Comparison of ENCODE assay signal across 10 mouse cellular contexts in genomic region chr15:97590732-97591292, GRCm38 (mm10).
DNase-seq lines count a peak whose midpoint lies in the region; ATAC-seq and TF ChIP-seq lines count a peak whose summit lies in the region.
"Had no signal": no experiment of that assay in that cellular context is flagged by ENCODE, and none has a peak within 500 bp of the region (broad histone marks: within the 10 kb centered on the region; RNA-seq: fewer than 3 reads in every experiment).

No protein-coding gene starts in this region.

- H3K79me2 ChIP-seq in MEL (ENCODE audit: control insufficient read depth, insufficient read depth, low read length, poor library complexity): no peaks in the 10 kb centered on the region

- TF ChIP-seq CTCF in intestine, postnatal 0 days (IDR thresholded peaks at IDR 0.05; ENCODE audit: low read depth): no peak
- no peak for TF ChIP-seq CTCF in MEL (IDR thresholded peaks at IDR 0.05 in 2 of 3, conservative IDR thresholded peaks at IDR 0.05 in 1 of 3; ENCODE audit: control insufficient read depth in 1 of 3, insufficient read depth in 1 of 3, low read depth in 2 of 3, low read length in 3 of 3, poor library complexity in 1 of 3, severe bottlenecking in 1 of 3)

- H3K9me3 ChIP-seq in intestine, embryonic 14.5 days (ENCODE audit: control insufficient read depth, low read length): no peaks in the 10 kb centered on the region
- no peaks in the 10 kb centered on the region for H3K9me3 ChIP-seq in intestine, postnatal 0 days (ENCODE audit: control insufficient read depth)
- no peaks in the 10 kb centered on the region for H3K9me3 ChIP-seq in MEL (replicated peaks; ENCODE audit: insufficient read depth, low read length)
- H3K9me3 ChIP-seq in limb, embryonic 12.5 days: no peaks in the 10 kb centered on the region
- H3K9me3 ChIP-seq in forebrain, embryonic 10.5 days: no peaks in the 10 kb centered on the region

- H3K4me1 ChIP-seq in intestine, embryonic 14.5 days (replicated peaks; ENCODE audit: control insufficient read depth, insufficient read depth, low read length): no peaks in the 10 kb centered on the region
- no peaks in the 10 kb centered on the region for H3K4me1 ChIP-seq in intestine, postnatal 0 days (replicated peaks; ENCODE audit: control insufficient read depth, insufficient read depth, low read length)
- H3K4me1 ChIP-seq in MEL (ENCODE audit: control insufficient read depth in 1 of 2, insufficient read depth in 2 of 2, low read length in 2 of 2): peaks cover 23 to 31% of the 10 kb centered on the region in 2 experiments
- peaks cover 16% of the 10 kb centered on the region for H3K4me1 ChIP-seq in limb, embryonic 12.5 days (replicated peaks)
- H3K4me1 ChIP-seq in forebrain, embryonic 10.5 days: peaks cover 12% of the 10 kb centered on the region

- H3K4me2 ChIP-seq in intestine, embryonic 14.5 days (ENCODE audit: low read length): no peak overlapping the region
- H3K4me2 ChIP-seq in intestine, postnatal 0 days (replicated peaks; ENCODE audit: low read depth): no peak overlapping the region
- H3K4me2 ChIP-seq in limb, embryonic 12.5 days: no peak overlapping the region

- H3K27ac ChIP-seq in intestine, embryonic 14.5 days (ENCODE audit: low read depth): 0 out of 2 replicates have a peak overlapping the region, but pooled peaks have one; percentile 27
- no peak overlapping the region for H3K27ac ChIP-seq in intestine, postnatal 0 days (ENCODE audit: low read depth, low read length)
- peak overlapping the region; percentile 86 for H3K27ac ChIP-seq in MEL (ENCODE audit: control insufficient read depth, low read depth, low read length)
- H3K27ac ChIP-seq in limb, embryonic 12.5 days: peak overlapping the region; percentile 53; the same call in 1 of the 2 replicates
- H3K27ac ChIP-seq in forebrain, embryonic 10.5 days: no peak overlapping the region
- H3K27ac ChIP-seq: macrophage had no signal

- H3K36me3 ChIP-seq in intestine, embryonic 14.5 days (ENCODE audit: control insufficient read depth, insufficient read depth, low read length): no peaks in the 10 kb centered on the region
- H3K36me3 ChIP-seq in intestine, postnatal 0 days (ENCODE audit: control insufficient read depth, insufficient read depth): no peaks in the 10 kb centered on the region
- peaks cover 0 to 26% of the 10 kb centered on the region in 2 experiments; a peak in 2 of 4 replicates for H3K36me3 ChIP-seq in MEL (ENCODE audit: control insufficient read depth in 1 of 2, insufficient read depth in 2 of 2, low read length in 2 of 2)
- no peaks in the 10 kb centered on the region for H3K36me3 ChIP-seq in limb, embryonic 12.5 days
- no peaks in the 10 kb centered on the region for H3K36me3 ChIP-seq in forebrain, embryonic 10.5 days (replicated peaks)

- H3K9ac ChIP-seq in intestine, embryonic 14.5 days (ENCODE audit: low read length): no peak overlapping the region
- H3K9ac ChIP-seq in intestine, postnatal 0 days (ENCODE audit: low read depth, low read length): no peak overlapping the region
- peak overlapping the region; percentile 9; the same call in 1 of the 2 replicates for H3K9ac ChIP-seq in MEL (ENCODE audit: control insufficient read depth, low read depth, low read length, poor library complexity, severe bottlenecking)
- H3K9ac ChIP-seq in limb, embryonic 12.5 days (replicated peaks): no peak overlapping the region

- no peak for TF ChIP-seq POLR2A in MEL (IDR thresholded peaks at IDR 0.05; ENCODE audit: control insufficient read depth in 1 of 2, insufficient read depth in 1 of 2, low read depth in 1 of 2, low read length in 2 of 2, poor library complexity in 1 of 2)

- TF ChIP-seq RAD21 in MEL (IDR thresholded peaks at IDR 0.05; ENCODE audit: low read depth, low read length): no peak

- WGBS in intestine, embryonic 14.5 days: 56% methylated on average over 7 of the region's 7 CpGs
- WGBS in intestine, postnatal 0 days: 56% methylated on average over 7 of the region's 7 CpGs
- 59% methylated on average over 7 of the region's 7 CpGs for WGBS in limb, embryonic 12.5 days
- 78% methylated on average over 7 of the region's 7 CpGs for WGBS in forebrain, embryonic 10.5 days

- ATAC-seq in intestine, embryonic 14.5 days (replicated peaks; ENCODE audit: low FRiP score, low TSS enrichment, low read depth): no peak
- ATAC-seq in intestine, postnatal 0 days: no peak
- ATAC-seq in limb, embryonic 12.5 days (ENCODE audit: insufficient number of reproducible peaks, insufficient read depth, low FRiP score, low TSS enrichment, low read depth): no peak

- H3K27me3 ChIP-seq in intestine, embryonic 14.5 days (replicated peaks; ENCODE audit: control insufficient read depth, insufficient read depth, low read length): no peaks in the 10 kb centered on the region
- H3K27me3 ChIP-seq in intestine, postnatal 0 days (replicated peaks; ENCODE audit: control insufficient read depth, insufficient read depth, low read length): no peaks in the 10 kb centered on the region
- H3K27me3 ChIP-seq in MEL (ENCODE audit: control insufficient read depth in 1 of 2, insufficient read depth in 2 of 2, low read length in 2 of 2): no peaks in the 10 kb centered on the region
- H3K27me3 ChIP-seq in limb, embryonic 12.5 days: no peaks in the 10 kb centered on the region
- H3K27me3 ChIP-seq in forebrain, embryonic 10.5 days (ENCODE audit: poor library complexity, severe bottlenecking): no peaks in the 10 kb centered on the region

- TF ChIP-seq EP300 in MEL (IDR thresholded peaks at IDR 0.05; ENCODE audit: low read depth in 1 of 2, low read length in 2 of 2): peak; percentile 99

- no peak for DNase-seq in intestine, embryonic 14.5 days (ENCODE audit: low spot score)
- peak; percentile 92 for DNase-seq in MEL (ENCODE audit: low read depth, low spot score)
- DNase-seq in lung, postnatal 36 days: peak; percentile 50
- DNase-seq in urinary bladder, adult 2 months (ENCODE audit: low spot score): no peak
- DNase-seq in forebrain, embryonic 10.5 days (ENCODE audit: extremely low spot score, low spot score): no peak
- DNase-seq in right cerebral cortex, adult 2 months (ENCODE audit: low spot score in 2 of 2): no peak
- DNase-seq: cerebellum, postnatal 36 days had no signal

- no peak overlapping the region for H3K4me3 ChIP-seq in intestine, embryonic 14.5 days (ENCODE audit: low read depth, low read length)
- no peak overlapping the region for H3K4me3 ChIP-seq in intestine, postnatal 0 days (ENCODE audit: low read depth, low read length)
- peak overlapping the region; percentile 0 to 12 for H3K4me3 ChIP-seq in MEL (ENCODE audit: control insufficient read depth in 1 of 2, insufficient read depth in 1 of 2, low read depth in 2 of 2, low read length in 2 of 2)
- H3K4me3 ChIP-seq in limb, embryonic 12.5 days (replicated peaks): no peak overlapping the region
- no peak overlapping the region for H3K4me3 ChIP-seq in forebrain, embryonic 10.5 days

TF ChIP-seq in MEL, 35 proteins besides CTCF, POLR2A, EP300 and RAD21 (continues in another document):
- TF ChIP-seq NRF1 (IDR thresholded peaks at IDR 0.05; ENCODE audit: insufficient read depth, low read depth, low read length, poor library complexity, severe bottlenecking) (no peak), MAX (IDR thresholded peaks at IDR 0.05; ENCODE audit: low read length) (peak; percentile 87), POLR2AphosphoS2 (IDR thresholded peaks at IDR 0.05; ENCODE audit: low read length) (peak; percentile 49; the same call in 1 of the 2 replicates), USF1 (IDR thresholded peaks at IDR 0.05; ENCODE audit: low read depth, low read length) (0 out of 2 replicates have a peak, but pooled peaks have one; percentile 35), HCFC1 (IDR thresholded peaks at IDR 0.05; ENCODE audit: low read depth, low read length) (peak; percentile 60), MAFK (IDR thresholded peaks at IDR 0.05; ENCODE audit: borderline replicate concordance, low read depth, low read length) (peak; percentile 92), ZNF384 (IDR thresholded peaks at IDR 0.05; ENCODE audit: low read depth, low read length) (peak; percentile 9; the same call in 1 of the 2 replicates), MEF2A (IDR thresholded peaks at IDR 0.05; ENCODE audit: extremely low read depth, insufficient replicate concordance, low read depth, low read length, poor library complexity, severe bottlenecking) (peak; percentile 53; the same call in 1 of the 2 replicates), TBP (IDR thresholded peaks at IDR 0.05; ENCODE audit: low read depth, low read length) (peak; percentile 74; the same call in 1 of the 2 replicates), NELFE (IDR thresholded peaks at IDR 0.05; ENCODE audit: low read depth, low read length) (peak; percentile 59; the same call in 1 of the 2 replicates), ZC3H11A (IDR thresholded peaks at IDR 0.05; ENCODE audit: low read depth, low read length) (0 out of 2 replicates have a peak, but pooled peaks have one; percentile 7), POLR2AphosphoS5 (IDR thresholded peaks at IDR 0.05; ENCODE audit: borderline replicate concordance, low read depth, low read length) (no peak), TCF12 (IDR thresholded peaks at IDR 0.05; ENCODE audit: low read depth, low read length) (peak; percentile 99), MXI1 (IDR thresholded peaks at IDR 0.05; ENCODE audit: low read depth, low read length) (peak; percentile 89), GATA1 (IDR thresholded peaks at IDR 0.05; ENCODE audit: low read depth, low read length) (peak; percentile 100), JUND (IDR thresholded peaks at IDR 0.05; ENCODE audit: low read depth, low read length) (peak; percentile 63; the same call in 1 of the 2 replicates), SMC3 (IDR thresholded peaks at IDR 0.05; ENCODE audit: low read depth, low read length) (0 out of 2 replicates have a peak, but pooled peaks have one; percentile 24), MYC (IDR thresholded peaks at IDR 0.05; ENCODE audit: low read depth, low read length) (peak; percentile 87), TAL1 (IDR thresholded peaks at IDR 0.05; ENCODE audit: low read length) (peak; percentile 96), ETS1 (IDR thresholded peaks at IDR 0.05; ENCODE audit: low read depth, low read length) (peak; percentile 95), ZMIZ1 (IDR thresholded peaks at IDR 0.05; ENCODE audit: low read depth, low read length) (peak; percentile 73), E2F4 (IDR thresholded peaks at IDR 0.05; ENCODE audit: borderline replicate concordance, low read depth, low read length) (no peak), KAT2A (conservative IDR thresholded peaks at IDR 0.05; ENCODE audit: low read depth, low read length) (peak; percentile 11), CHD2 (IDR thresholded peaks at IDR 0.05; ENCODE audit: low read length) (peak; percentile 34), ELF1 (IDR thresholded peaks at IDR 0.05; ENCODE audit: low read depth, low read length) (peak; percentile 82), MAZ (IDR thresholded peaks at IDR 0.05; ENCODE audit: low read depth, low read length) (0 out of 2 replicates have a peak, but pooled peaks have one; percentile 54), BHLHE40 (IDR thresholded peaks at IDR 0.05; ENCODE audit: borderline replicate concordance, low read depth, low read length) (peak; percentile 76)

Comparison
In these comparisons a context has a peak if more than half of its experiments do, and no peak if none do; other contexts are left out.
1. H3K27ac ChIP-seq: peak in intestine, embryonic 14.5 days (single experiment), MEL (single experiment) and limb, embryonic 12.5 days (single experiment); none in intestine, postnatal 0 days (single experiment) and forebrain, embryonic 10.5 days (single experiment).
2. DNase-seq: peak in MEL (single experiment) and lung, postnatal 36 days (single experiment); none in intestine, embryonic 14.5 days (single experiment), urinary bladder, adult 2 months (single experiment), forebrain, embryonic 10.5 days (single experiment) and right cerebral cortex, adult 2 months (0 of 2).
3. H3K4me3 ChIP-seq: peak in MEL (2 of 2); none in intestine, embryonic 14.5 days (single experiment), intestine, postnatal 0 days (single experiment), limb, embryonic 12.5 days (single experiment) and forebrain, embryonic 10.5 days (single experiment).